In genomic region chr9:96132956-96133603, GRCm38 (mm10) we compare ENCODE assay signal across 20 mouse cellular contexts. TPM values are rescaled to one million over a fixed set of nuclear protein-coding genes. Genes with fewer than 3 reads are reported as not detected.
DNase-seq lines count a peak whose midpoint lies in the region; ATAC-seq and TF ChIP-seq lines count a peak whose summit lies in the region.
"Had no signal": no experiment of that assay in that cellular context is flagged by ENCODE, and none has a peak within 500 bp of the region (broad histone marks: within the 10 kb centered on the region; RNA-seq: fewer than 3 reads in every experiment).

No protein-coding gene starts in this region.

- H3K79me2 ChIP-seq in MEL (ENCODE audit: control insufficient read depth, insufficient read depth, low read length, poor library complexity): no peaks in the 10 kb centered on the region

- H3K4me2 ChIP-seq in intestine, embryonic 14.5 days (ENCODE audit: low read length): no peak overlapping the region
- H3K4me2 ChIP-seq in intestine, postnatal 0 days (replicated peaks; ENCODE audit: low read depth): no peak overlapping the region
- no peak overlapping the region for H3K4me2 ChIP-seq in intestine, embryonic 16.5 days (ENCODE audit: low read depth, low read length)
- H3K4me2 ChIP-seq in stomach, embryonic 15.5 days: no peak overlapping the region
- H3K4me2 ChIP-seq: embryonic facial prominence, embryonic 12.5 days; forebrain, embryonic 13.5 days; heart, embryonic 12.5 days; hindbrain, embryonic 14.5 days had no signal

- no peaks in the 10 kb centered on the region for H3K9me3 ChIP-seq in intestine, embryonic 14.5 days (ENCODE audit: control insufficient read depth, low read length)
- H3K9me3 ChIP-seq in intestine, postnatal 0 days (ENCODE audit: control insufficient read depth): no peaks in the 10 kb centered on the region
- no peaks in the 10 kb centered on the region for H3K9me3 ChIP-seq in MEL (replicated peaks; ENCODE audit: insufficient read depth, low read length)
- H3K9me3 ChIP-seq in intestine, embryonic 16.5 days (ENCODE audit: control insufficient read depth, low read length): no peaks in the 10 kb centered on the region
- H3K9me3 ChIP-seq in stomach, embryonic 15.5 days: no peaks in the 10 kb centered on the region
- H3K9me3 ChIP-seq: embryonic facial prominence, embryonic 12.5 days; forebrain, embryonic 13.5 days; heart, embryonic 12.5 days; hindbrain, embryonic 10.5 days had no signal

- DNase-seq in intestine, embryonic 14.5 days (ENCODE audit: low spot score): no peak
- peak; percentile 65 for DNase-seq in MEL (ENCODE audit: low read depth, low spot score)
- no peak for DNase-seq in gastrocnemius, adult 18-20 months (ENCODE audit: low spot score)
- DNase-seq in frontal cortex, adult 2 months (ENCODE audit: extremely low spot score in 1 of 2, low spot score in 1 of 2): no peak
- DNase-seq: adrenal gland, adult 8-10 months; adrenal gland, postnatal 36 days; cerebellum, adult 2 months; cerebellum, postnatal 14 days; embryo, embryonic 11 days; forebrain, postnatal 0 days; heart, adult 2 months had no signal

- no peak for TF ChIP-seq POLR2A in MEL (IDR thresholded peaks at IDR 0.05; ENCODE audit: control insufficient read depth in 1 of 2, insufficient read depth in 1 of 2, low read depth in 1 of 2, low read length in 2 of 2, poor library complexity in 1 of 2)

- no peaks in the 10 kb centered on the region for H3K4me1 ChIP-seq in intestine, embryonic 14.5 days (replicated peaks; ENCODE audit: control insufficient read depth, insufficient read depth, low read length)
- H3K4me1 ChIP-seq in intestine, postnatal 0 days (replicated peaks; ENCODE audit: control insufficient read depth, insufficient read depth, low read length): peaks cover 10% of the 10 kb centered on the region; the same call in 1 of the 2 replicates
- peaks cover 24 to 25% of the 10 kb centered on the region in 2 experiments for H3K4me1 ChIP-seq in MEL (ENCODE audit: control insufficient read depth in 1 of 2, insufficient read depth in 2 of 2, low read length in 2 of 2)
- H3K4me1 ChIP-seq in intestine, embryonic 16.5 days (ENCODE audit: control insufficient read depth, insufficient read depth, low read length): no peaks in the 10 kb centered on the region; the same call in 1 of the 2 replicates
- peaks cover 9% of the 10 kb centered on the region for H3K4me1 ChIP-seq in stomach, embryonic 15.5 days
- H3K4me1 ChIP-seq: embryonic facial prominence, embryonic 12.5 days; forebrain, embryonic 13.5 days had no signal

- no peak overlapping the region for H3K27ac ChIP-seq in intestine, embryonic 14.5 days (ENCODE audit: low read depth)
- H3K27ac ChIP-seq in intestine, postnatal 0 days (ENCODE audit: low read depth, low read length): no peak overlapping the region
- H3K27ac ChIP-seq in MEL (ENCODE audit: control insufficient read depth, low read depth, low read length): peak overlapping the region; percentile 62
- H3K27ac ChIP-seq in intestine, embryonic 16.5 days (ENCODE audit: low read length): no peak overlapping the region
- peak overlapping the region; percentile 22; the same call in 1 of the 2 replicates for H3K27ac ChIP-seq in stomach, embryonic 15.5 days
- H3K27ac ChIP-seq: embryonic facial prominence, embryonic 12.5 days; forebrain, embryonic 13.5 days; heart, adult 2 months; hindbrain, embryonic 10.5 days; hindbrain, embryonic 14.5 days had no signal

- no peak for TF ChIP-seq RAD21 in MEL (IDR thresholded peaks at IDR 0.05; ENCODE audit: low read depth, low read length)

- no peak overlapping the region for H3K9ac ChIP-seq in intestine, embryonic 14.5 days (ENCODE audit: low read length)
- no peak overlapping the region for H3K9ac ChIP-seq in intestine, postnatal 0 days (ENCODE audit: low read depth, low read length)
- peak overlapping the region; percentile 9 for H3K9ac ChIP-seq in MEL (ENCODE audit: control insufficient read depth, low read depth, low read length, poor library complexity, severe bottlenecking)
- H3K9ac ChIP-seq in intestine, embryonic 16.5 days (ENCODE audit: low read depth, low read length): no peak overlapping the region
- no peak overlapping the region for H3K9ac ChIP-seq in stomach, embryonic 15.5 days
- H3K9ac ChIP-seq: embryonic facial prominence, embryonic 12.5 days; forebrain, embryonic 13.5 days; forebrain, postnatal 0 days; heart, embryonic 12.5 days; hindbrain, embryonic 14.5 days had no signal

- 46% methylated on average over 4 of the region's 4 CpGs for WGBS in intestine, embryonic 14.5 days
- 34% methylated on average over 4 of the region's 4 CpGs for WGBS in intestine, postnatal 0 days
- 40% methylated on average over 4 of the region's 4 CpGs for WGBS in intestine, embryonic 16.5 days
- WGBS in stomach, embryonic 15.5 days: 30% methylated on average over 4 of the region's 4 CpGs

- TF ChIP-seq EP300 in MEL (IDR thresholded peaks at IDR 0.05; ENCODE audit: low read depth in 1 of 2, low read length in 2 of 2): peak; percentile 42 to 63; a peak in 2 of 4 replicates

- H3K4me3 ChIP-seq in intestine, embryonic 14.5 days (ENCODE audit: low read depth, low read length): no peak overlapping the region
- no peak overlapping the region for H3K4me3 ChIP-seq in intestine, postnatal 0 days (ENCODE audit: low read depth, low read length)
- H3K4me3 ChIP-seq in MEL (ENCODE audit: control insufficient read depth in 1 of 2, insufficient read depth in 1 of 2, low read depth in 2 of 2, low read length in 2 of 2): peak overlapping the region in 1 of 2 experiments; percentile 42; a peak in 2 of 4 replicates
- H3K4me3 ChIP-seq in intestine, embryonic 16.5 days (ENCODE audit: low read length): no peak overlapping the region
- H3K4me3 ChIP-seq in stomach, embryonic 15.5 days (replicated peaks): no peak overlapping the region
- H3K4me3 ChIP-seq: embryonic facial prominence, embryonic 12.5 days; forebrain, embryonic 13.5 days; heart, adult 2 months; heart, embryonic 12.5 days; hindbrain, embryonic 10.5 days had no signal

- no peak for TF ChIP-seq CTCF in intestine, postnatal 0 days (IDR thresholded peaks at IDR 0.05; ENCODE audit: low read depth)
- no peak for TF ChIP-seq CTCF in MEL (IDR thresholded peaks at IDR 0.05 in 2 of 3, conservative IDR thresholded peaks at IDR 0.05 in 1 of 3; ENCODE audit: control insufficient read depth in 1 of 3, insufficient read depth in 1 of 3, low read depth in 2 of 3, low read length in 3 of 3, poor library complexity in 1 of 3, severe bottlenecking in 1 of 3)

- H3K27me3 ChIP-seq in intestine, embryonic 14.5 days (replicated peaks; ENCODE audit: control insufficient read depth, insufficient read depth, low read length): no peaks in the 10 kb centered on the region
- no peaks in the 10 kb centered on the region for H3K27me3 ChIP-seq in intestine, postnatal 0 days (replicated peaks; ENCODE audit: control insufficient read depth, insufficient read depth, low read length)
- H3K27me3 ChIP-seq in MEL (ENCODE audit: control insufficient read depth in 1 of 2, insufficient read depth in 2 of 2, low read length in 2 of 2): no peaks in the 10 kb centered on the region
- H3K27me3 ChIP-seq in intestine, embryonic 16.5 days (replicated peaks; ENCODE audit: control insufficient read depth, insufficient read depth, low read length): no peaks in the 10 kb centered on the region
- no peaks in the 10 kb centered on the region for H3K27me3 ChIP-seq in stomach, embryonic 15.5 days (replicated peaks)
- H3K27me3 ChIP-seq: CH12.LX; embryonic facial prominence, embryonic 12.5 days; forebrain, embryonic 13.5 days; heart, embryonic 12.5 days had no signal

- ATAC-seq in intestine, embryonic 14.5 days (replicated peaks; ENCODE audit: low FRiP score, low TSS enrichment, low read depth): peak; percentile 56; the same call in 1 of the 2 replicates
- ATAC-seq in intestine, postnatal 0 days: no peak
- ATAC-seq in intestine, embryonic 16.5 days: 0 out of 2 replicates have a peak, but pooled peaks have one; percentile 43
- peak; percentile 93 for ATAC-seq in stomach, embryonic 15.5 days (ENCODE audit: insufficient read depth, low FRiP score, low read depth)
- ATAC-seq: forebrain, embryonic 13.5 days; forebrain, postnatal 0 days had no signal

- no peaks in the 10 kb centered on the region for H3K36me3 ChIP-seq in intestine, embryonic 14.5 days (ENCODE audit: control insufficient read depth, insufficient read depth, low read length)
- H3K36me3 ChIP-seq in intestine, postnatal 0 days (ENCODE audit: control insufficient read depth, insufficient read depth): no peaks in the 10 kb centered on the region
- peaks cover 0 to 29% of the 10 kb centered on the region in 2 experiments; a peak in 3 of 4 replicates for H3K36me3 ChIP-seq in MEL (ENCODE audit: control insufficient read depth in 1 of 2, insufficient read depth in 2 of 2, low read length in 2 of 2)
- no peaks in the 10 kb centered on the region for H3K36me3 ChIP-seq in intestine, embryonic 16.5 days (ENCODE audit: control insufficient read depth, insufficient read depth, low read length)
- H3K36me3 ChIP-seq in stomach, embryonic 15.5 days: no peaks in the 10 kb centered on the region
- H3K36me3 ChIP-seq: embryonic facial prominence, embryonic 12.5 days; hindbrain, embryonic 10.5 days had no signal

TF ChIP-seq in MEL, 35 proteins besides CTCF, POLR2A, EP300 and RAD21 (continues in another document):
- TF ChIP-seq TCF12 (IDR thresholded peaks at IDR 0.05; ENCODE audit: low read depth, low read length) (peak; percentile 74), ZC3H11A (IDR thresholded peaks at IDR 0.05; ENCODE audit: low read depth, low read length) (0 out of 2 replicates have a peak, but pooled peaks have one; percentile 8), MAZ (IDR thresholded peaks at IDR 0.05; ENCODE audit: low read depth, low read length) (no peak), MYB (IDR thresholded peaks at IDR 0.05; ENCODE audit: low read depth, low read length) (0 out of 2 replicates have a peak, but pooled peaks have one; percentile 32), USF2 (IDR thresholded peaks at IDR 0.05; ENCODE audit: borderline replicate concordance in 1 of 2, insufficient read depth in 1 of 2, low read depth in 1 of 2, low read length in 2 of 2) (no peak), BHLHE40 (IDR thresholded peaks at IDR 0.05; ENCODE audit: borderline replicate concordance, low read depth, low read length) (no peak), GABPA (IDR thresholded peaks at IDR 0.05; ENCODE audit: low read depth, low read length) (no peak), MXI1 (IDR thresholded peaks at IDR 0.05; ENCODE audit: low read depth, low read length) (peak; percentile 75)

RNA-seq across cellular contexts. Expression of gene Gk5, which starts 13.9 kb away (rescaled TPM):
- polyA plus RNA-seq in intestine, embryonic 14.5 days (2014; fragmentation: Nextera tagmentation; extraction: Ambion mirVana): 5.8 and 6.3 TPM in 2 replicates
- polyA plus RNA-seq in intestine, postnatal 0 days (2015; fragmentation: Nextera tagmentation; extraction: Ambion mirVana): 2.9 and 3.0 TPM in 2 replicates
- 4.0 and 4.1 TPM in 2 replicates for total RNA-seq in MEL (2012; rRNA removed)
- 1 to 10 TPM in 1 of 2 experiments, not detected in 1; 6.2 TPM for polyA plus RNA-seq in MEL (2012; ENCODE audit: insufficient read depth in 1 of 2, insufficient read length in 2 of 2, low read depth in 1 of 2, low replicate concordance in 2 of 2, missing spikeins in 1 of 2)
- polyA plus RNA-seq in intestine, embryonic 16.5 days (2015; fragmentation: Nextera tagmentation; extraction: Ambion mirVana): 3.2 TPM in 2 replicates
- 8.5 and 9.6 TPM in 2 replicates for polyA plus RNA-seq in stomach, embryonic 15.5 days (2015; fragmentation: Nextera tagmentation; extraction: Ambion mirVana)
- 1 to 10 TPM; 1.0 to 1.3 TPM for total RNA-seq in gastrocnemius, adult 18-20 months (2021)
- 4.1 TPM in 2 replicates for polyA plus RNA-seq in frontal cortex, adult 2 months (2012; rRNA removed)

Comparison
In these comparisons a context has a peak if more than half of its experiments do, and no peak if none do; other contexts are left out.
1. H3K27ac ChIP-seq: peak in MEL (single experiment) and stomach, embryonic 15.5 days (single experiment); none in intestine, embryonic 14.5 days (single experiment), intestine, postnatal 0 days (single experiment) and intestine, embryonic 16.5 days (single experiment).